Mouse (Mus musculus): ENCODE measurements at regions not wholly inside any gene's neighbourhood (a gene's known extent, or its start where the extent isn't known, plus 50 kb on each side); places are given as distances from the start of the nearest gene placed in this dataset.

GRCm38 (mm10) chr11:44156490-44157345 is 243.1 kb upstream of the Il12b start:
- in situ Hi-C loops (cut with MboI, MseI), result no loop called here

DNA sequence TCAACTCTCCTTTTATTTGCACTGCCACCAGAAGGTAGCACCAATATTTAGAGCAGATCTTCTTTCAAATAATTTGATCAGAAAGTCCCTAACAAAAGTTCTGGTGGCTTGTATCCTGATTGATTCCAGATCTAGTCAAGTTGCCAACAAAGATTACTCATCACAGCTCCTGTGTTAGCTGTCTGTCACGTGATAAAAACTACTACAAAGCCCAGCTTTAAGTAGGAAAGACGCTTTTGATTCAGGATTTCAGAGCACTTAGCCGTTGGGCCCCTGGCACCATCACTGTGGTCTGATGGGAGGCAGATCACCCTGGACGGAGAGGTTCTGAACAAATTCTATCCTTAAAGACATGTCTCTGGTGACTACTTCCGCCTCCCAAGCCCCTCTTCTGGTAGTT is 241.6 kb upstream of the Il12b start:
- in situ Hi-C loops (cut with MboI, MseI), result no loop called here

DNA sequence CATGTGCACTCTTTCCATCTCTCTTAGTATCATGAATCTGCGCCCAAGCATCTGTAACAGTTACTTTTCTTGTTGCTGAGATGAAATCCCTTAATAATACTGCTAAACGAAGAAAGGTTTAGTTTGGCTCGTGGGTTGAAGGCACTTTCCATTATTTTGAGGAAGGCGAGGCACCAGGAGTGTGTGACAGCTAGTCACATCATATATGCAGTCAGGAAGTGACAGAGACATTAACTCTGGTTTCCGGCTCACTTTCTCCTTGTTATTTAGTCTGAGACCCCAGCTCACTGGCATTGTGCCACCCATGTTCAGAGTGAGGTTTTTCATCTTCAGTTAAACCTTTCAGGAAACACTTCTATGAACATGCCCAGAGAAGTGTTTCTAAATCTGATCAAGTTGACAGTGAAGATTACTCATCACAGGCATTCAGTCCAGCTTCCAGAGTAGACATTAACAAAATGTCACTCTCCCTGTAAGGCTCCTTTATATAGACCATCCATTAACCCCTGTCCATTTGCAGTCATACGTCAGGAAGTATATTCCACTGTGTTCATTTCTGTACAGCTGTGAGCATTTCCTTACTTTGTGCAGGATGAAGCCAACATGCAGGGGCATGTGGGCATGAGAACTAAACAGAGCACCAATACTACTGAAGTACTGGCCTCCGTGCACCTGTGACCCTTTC is 238.0 kb upstream of the Il12b start:
- in situ Hi-C loops (cut with MboI, MseI), result no loop called here

GRCm38 (mm10) chr11:44163049-44163448 is 236.8 kb upstream of the Il12b start:
- in situ Hi-C loops (cut with MboI, MseI), result no loop called here

GRCm38 (mm10) chr11:44163748-44164147 is 236.1 kb upstream of the Il12b start:
- in situ Hi-C loops (cut with MboI, MseI), result no loop called here

GRCm38 (mm10) chr11:44164186-44164585 is 235.7 kb upstream of the Il12b start:
- in situ Hi-C loops (cut with MboI, MseI), result no loop called here

- in situ Hi-C loops (cut with MboI, MseI), result no loop called here
These were observed 232.0 kb upstream of the Il12b start for GRCm38 (mm10) chr11:44167724-44168500.

- in situ Hi-C loops (cut with MboI, MseI), result no loop called here
These were observed 227.4 kb upstream of the Il12b start for GRCm38 (mm10) chr11:44172478-44172877.

GRCm38 (mm10) chr11:44173196-44173595 is 226.7 kb upstream of the Il12b start:
- in situ Hi-C loops (cut with MboI, MseI), result no loop called here

DNA sequence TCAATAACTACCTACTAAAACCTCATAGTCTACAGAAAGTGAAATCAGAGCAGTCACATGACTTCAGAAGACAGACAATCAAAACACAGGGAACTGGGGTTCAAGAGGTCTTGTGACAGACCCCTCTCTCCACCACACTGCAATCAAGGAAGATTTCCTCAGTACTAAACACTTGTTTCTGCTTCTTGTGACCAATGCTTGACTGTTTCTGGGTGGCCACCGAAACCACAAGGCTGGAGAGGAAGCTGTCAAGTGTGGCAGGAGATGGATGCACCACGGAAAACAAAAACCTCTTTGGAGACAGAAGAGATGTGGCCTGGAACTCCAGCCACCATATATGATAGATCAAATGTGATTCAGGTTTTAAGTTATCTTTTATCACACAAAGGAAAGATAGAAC is 225.3 kb upstream of the Il12b start:
- in situ Hi-C loops (cut with MboI, MseI), result no loop called here

- in situ Hi-C loops (cut with MboI, MseI), result no loop called here
These were observed 220.2 kb upstream of the Il12b start for GRCm38 (mm10) chr11:44179711-44180110.

GRCm38 (mm10) chr11:44183823-44184222 is 216.0 kb upstream of the Il12b start:
- in situ Hi-C loops (cut with MboI, MseI), result no loop called here

DNA sequence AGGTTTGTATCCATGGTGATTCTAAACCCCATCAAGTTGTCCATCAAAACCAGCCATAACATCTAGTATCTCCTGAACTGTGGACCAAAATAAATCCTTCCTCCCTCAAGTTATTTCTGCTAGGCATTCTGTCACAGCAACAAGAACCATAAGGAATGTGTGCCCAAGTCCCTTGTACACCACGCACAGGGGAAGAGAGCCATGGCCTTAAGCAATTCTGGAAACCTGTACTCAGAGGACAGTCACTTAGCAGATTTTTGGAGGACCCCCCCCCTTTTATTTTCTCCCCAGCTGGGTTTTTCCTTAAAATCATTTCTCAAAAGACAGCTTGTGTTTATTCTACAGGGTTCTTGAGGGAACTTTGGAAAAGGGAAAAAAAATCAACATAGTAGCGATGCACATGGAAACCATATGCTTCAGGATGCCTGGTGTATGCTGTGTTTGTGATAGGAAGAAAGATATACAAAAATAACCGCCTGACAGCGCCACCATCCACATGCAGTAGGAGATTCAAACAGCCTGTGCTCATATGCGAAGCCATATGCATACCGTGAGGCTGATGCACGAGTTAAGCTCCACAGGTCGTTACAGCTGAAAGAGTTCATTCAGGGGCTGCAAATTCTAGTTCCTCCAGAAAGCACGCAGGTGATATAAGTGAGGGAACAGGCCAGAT is 214.5 kb upstream of the Il12b start:
- in situ Hi-C loops (cut with MboI, MseI), result no loop called here

- in situ Hi-C loops (cut with MboI, MseI), result no loop called here
These were observed 211.7 kb upstream of the Il12b start for GRCm38 (mm10) chr11:44188202-44188601.

DNA sequence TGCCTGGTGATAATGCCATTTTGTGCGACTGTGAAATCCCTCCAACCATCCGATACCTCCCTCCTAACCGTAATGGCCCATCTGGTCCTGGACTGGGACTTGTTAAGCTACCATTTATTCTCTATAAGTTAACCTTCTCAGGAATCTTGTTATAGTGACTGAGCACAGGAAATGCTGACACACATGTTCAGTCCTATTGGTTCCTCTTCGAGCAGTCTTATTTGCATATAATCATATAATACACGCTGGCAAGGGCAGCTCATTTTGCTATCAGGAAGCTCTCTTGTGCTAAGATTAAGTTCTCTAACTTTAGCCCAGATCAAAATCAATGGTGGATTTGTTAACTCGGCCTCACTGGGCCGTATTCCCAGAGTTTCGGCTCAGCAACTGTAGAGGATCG is 206.1 kb upstream of the Il12b start:
- in situ Hi-C loops (cut with MboI, MseI), result no loop called here

GRCm38 (mm10) chr11:44202716-44203115 is 197.1 kb upstream of the Il12b start:
- in situ Hi-C loops (cut with MboI, MseI), result no loop called here

GRCm38 (mm10) chr11:44204384-44204783 is 195.5 kb upstream of the Il12b start:
- in situ Hi-C loops (cut with MboI, MseI), result no loop called here

- in situ Hi-C loops (cut with MboI, MseI), result no loop called here
These were observed 193.0 kb upstream of the Il12b start for GRCm38 (mm10) chr11:44206866-44207265.

DNA sequence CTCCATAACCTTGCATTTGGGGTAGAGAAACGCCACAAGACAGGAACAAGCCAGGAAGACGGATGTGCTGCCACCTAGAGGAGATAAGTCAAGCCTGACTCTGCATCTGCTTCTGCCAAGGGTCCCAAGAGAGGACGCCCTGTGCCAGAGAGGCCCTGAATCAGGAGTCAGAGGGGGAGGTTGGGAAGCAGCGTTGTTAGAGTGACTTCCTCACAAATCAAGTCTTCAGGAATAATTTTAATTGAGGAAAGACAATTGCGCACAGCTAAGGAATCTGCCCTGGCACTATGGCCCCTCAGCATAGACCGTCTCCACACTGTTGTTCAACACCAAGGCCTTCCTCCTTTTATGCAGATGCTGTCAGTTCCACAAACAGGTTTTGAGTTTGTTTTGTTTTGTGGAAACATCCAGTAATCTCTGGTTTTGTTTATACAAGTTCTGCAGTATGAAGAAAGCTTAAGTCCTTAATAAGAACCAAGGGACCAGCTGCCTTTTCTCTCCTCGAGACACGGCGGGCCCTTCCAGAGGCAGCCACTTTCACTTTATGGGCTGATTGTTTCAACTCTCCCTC is 187.9 kb upstream of the Il12b start:
- in situ Hi-C loops (cut with MboI, MseI), result no loop called here

- in situ Hi-C loops (cut with MboI, MseI), result no loop called here
These were observed 185.8 kb upstream of the Il12b start for GRCm38 (mm10) chr11:44214095-44214494.

GRCm38 (mm10) chr11:44216346-44216745 is 183.5 kb upstream of the Il12b start:
- in situ Hi-C loops (cut with MboI, MseI), result no loop called here
